Mouse (Mus musculus): Measurements from ENCODE around the gene Zfp719.

Zfp719 gene

GRCm38 (mm10) chr7:43606896-43607742 is 27.7 kb downstream of the Zfp719 start, which contains the start of gene Zfp819:
Gene Zfp819, plus strand, starts transcription at chr7:43607169.
- DNase-seq (ENCODE audit: extremely low read depth, insufficient read length, low spot score): no peak

GRCm38 (mm10) chr7:43607743-43608287 is 28.4 kb downstream of the Zfp719 start:
- DNase-seq (ENCODE audit: extremely low read depth, insufficient read length, low spot score): no peak

- DNase-seq (ENCODE audit: extremely low read depth, insufficient read length, low spot score): no peak
These were observed 29.0 kb downstream of the Zfp719 start for GRCm38 (mm10) chr7:43608316-43608824.

- DNase-seq (ENCODE audit: extremely low read depth, insufficient read length, low spot score): no peak
These were observed 34.6 kb downstream of the Zfp719 start for GRCm38 (mm10) chr7:43613816-43614551.

GRCm38 (mm10) chr7:43622927-43623326 is 43.5 kb downstream of the Zfp719 start:
- no peak for DNase-seq (ENCODE audit: extremely low read depth, insufficient read length, low spot score)

GRCm38 (mm10) chr7:43623819-43624218 is 44.4 kb downstream of the Zfp719 start:
- no peak for DNase-seq (ENCODE audit: extremely low read depth, insufficient read length, low spot score)

- no peak for DNase-seq (ENCODE audit: extremely low read depth, insufficient read length, low spot score)
These were observed 45.7 kb downstream of the Zfp719 start for GRCm38 (mm10) chr7:43625065-43625464.

GRCm38 (mm10) chr7:43625794-43626422 is 46.5 kb downstream of the Zfp719 start:
- no peak for DNase-seq (ENCODE audit: extremely low read depth, insufficient read length, low spot score)

GRCm38 (mm10) chr7:43633940-43634339 is 54.5 kb downstream of the Zfp719 start:
- DNase-seq (ENCODE audit: extremely low read depth, insufficient read length, low spot score): no peak

- DNase-seq (ENCODE audit: extremely low read depth, insufficient read length, low spot score): no peak
These were observed 55.1 kb downstream of the Zfp719 start, which contains the start of gene Ceacam18 for GRCm38 (mm10) chr7:43634500-43634899. Gene Ceacam18, plus strand, starts transcription at chr7:43634707.

GRCm38 (mm10) chr7:43636194-43636593 is 56.8 kb downstream of the Zfp719 start:
- no peak for DNase-seq (ENCODE audit: extremely low read depth, insufficient read length, low spot score)

GRCm38 (mm10) chr7:43637118-43637517 is 57.7 kb downstream of the Zfp719 start:
- no peak for DNase-seq (ENCODE audit: extremely low read depth, insufficient read length, low spot score)

GRCm38 (mm10) chr7:43642587-43642986 is 63.2 kb downstream of the Zfp719 start:
- DNase-seq (ENCODE audit: extremely low read depth, insufficient read length, low spot score): no peak
